Mouse (Mus musculus): ENCODE results near the gene Lrrc4c.

The Lrrc4c gene

DNA sequence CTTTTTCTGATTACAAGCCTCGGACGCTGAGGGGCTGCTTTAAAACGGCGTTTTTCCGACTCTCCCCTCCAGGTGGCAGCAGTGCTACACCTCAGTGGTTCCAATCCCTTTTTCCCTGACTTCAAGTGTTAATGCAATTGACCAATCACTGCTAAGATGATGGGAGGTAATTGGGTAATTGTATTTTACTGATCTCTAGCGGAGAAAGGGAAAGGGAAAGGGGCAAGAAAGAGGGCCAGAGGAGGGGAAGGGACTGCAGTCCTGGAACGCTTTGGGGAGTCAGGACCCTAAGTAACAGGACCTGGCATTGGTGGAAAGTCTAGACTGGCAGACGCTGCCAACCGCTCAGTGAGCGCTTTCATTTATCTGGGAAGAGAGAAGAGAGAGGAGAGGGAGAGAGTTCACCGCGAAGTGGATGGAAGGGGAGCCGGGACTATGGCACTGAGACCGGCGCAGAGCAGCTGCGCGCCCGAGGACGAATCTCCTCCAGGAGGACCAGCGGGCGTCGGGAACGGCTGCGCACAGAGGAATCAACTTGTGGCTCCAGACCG is 1148.3 kb downstream of the Lrrc4c start:
- peak; percentile 40 for DNase-seq (ENCODE audit: extremely low read depth, insufficient read length, low spot score)

DNA sequence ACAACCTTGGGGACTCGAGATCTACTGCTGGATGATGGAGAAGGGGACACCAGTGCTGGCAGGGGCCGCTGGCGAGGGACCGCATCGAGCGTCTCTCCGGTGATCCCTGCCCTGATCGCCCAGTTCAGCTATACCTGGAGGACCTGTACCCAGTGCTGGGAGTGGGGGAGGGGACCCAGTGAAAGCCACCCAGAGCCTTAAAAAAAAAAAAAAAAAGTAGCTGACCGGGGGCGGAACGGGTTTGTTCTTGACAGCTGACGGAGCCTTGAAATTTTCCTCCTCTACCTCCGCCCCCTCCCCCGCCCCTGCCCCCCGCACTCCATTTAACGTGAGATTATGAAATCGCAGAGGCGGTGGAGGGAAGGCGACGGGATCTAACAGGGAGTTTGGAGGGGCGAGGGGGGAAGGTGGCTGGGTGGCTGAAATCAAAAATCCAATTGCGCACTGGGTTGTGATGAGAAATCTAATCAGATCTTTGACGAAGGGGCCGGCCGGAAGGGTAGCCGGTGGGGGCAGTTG is 1149.1 kb downstream of the Lrrc4c start:
- DNase-seq (ENCODE audit: extremely low read depth, insufficient read length, low spot score) = no peak

DNA sequence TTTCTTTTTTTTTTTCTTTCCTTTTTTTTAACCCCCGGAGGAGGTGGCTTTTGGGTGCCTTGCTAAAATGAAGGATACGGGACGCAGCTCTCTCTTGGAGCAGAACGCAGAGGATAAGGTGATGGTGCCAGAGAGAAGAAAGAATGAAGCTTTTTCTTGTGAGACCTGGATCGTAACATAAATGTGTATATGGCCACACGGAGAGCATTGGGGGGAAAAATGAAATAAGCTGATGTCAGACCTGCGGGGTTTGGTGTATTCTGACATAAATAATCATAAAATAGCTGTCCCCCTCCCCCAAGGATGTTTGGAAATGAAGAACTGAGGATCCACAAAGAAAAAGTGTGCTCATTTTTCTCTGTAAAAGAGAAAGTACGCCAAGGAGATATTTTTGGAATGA is 1149.7 kb downstream of the Lrrc4c start:
- DNase-seq (ENCODE audit: extremely low read depth, insufficient read length, low spot score) = no peak

DNA sequence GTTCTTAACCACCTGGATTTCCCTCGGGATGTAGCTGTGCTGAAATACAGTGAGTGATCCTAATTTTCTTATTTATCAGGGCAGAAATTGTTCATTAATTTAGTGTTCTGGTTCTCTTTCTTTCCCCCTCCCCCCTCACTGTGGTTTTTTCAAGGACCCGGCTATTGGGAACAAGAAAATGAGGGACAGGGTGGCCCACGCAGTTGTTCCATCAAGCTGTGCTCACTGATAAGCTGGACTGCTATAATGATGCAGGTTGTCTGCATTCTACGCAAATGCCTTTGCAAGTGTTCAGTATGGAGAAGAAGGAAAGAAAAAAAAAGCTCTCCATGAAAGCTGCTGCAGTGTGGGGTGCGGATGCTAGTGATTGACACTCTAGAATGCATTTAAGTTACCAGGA is 1150.4 kb downstream of the Lrrc4c start:
- no peak for DNase-seq (ENCODE audit: extremely low read depth, insufficient read length, low spot score)

DNA sequence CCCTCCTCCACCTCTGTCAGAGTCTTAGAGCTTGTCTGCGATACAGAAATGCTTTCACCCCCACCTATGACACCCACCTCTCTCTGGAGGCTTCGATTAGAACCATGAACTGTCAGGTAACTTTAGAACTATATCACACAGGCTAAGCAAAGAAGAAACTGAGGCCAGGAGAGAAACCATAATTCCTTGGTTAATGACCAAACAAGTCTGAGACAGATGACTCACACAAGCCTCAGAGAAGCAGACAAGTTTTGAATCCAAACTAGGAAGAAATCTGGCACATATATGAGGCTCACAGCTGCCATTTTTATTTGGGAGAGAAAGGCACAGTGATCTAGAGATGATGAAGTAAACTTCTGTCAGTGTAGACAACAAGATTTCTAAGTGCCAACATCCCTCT is 1151.4 kb downstream of the Lrrc4c start:
- no peak for DNase-seq (ENCODE audit: extremely low read depth, insufficient read length, low spot score)

DNA sequence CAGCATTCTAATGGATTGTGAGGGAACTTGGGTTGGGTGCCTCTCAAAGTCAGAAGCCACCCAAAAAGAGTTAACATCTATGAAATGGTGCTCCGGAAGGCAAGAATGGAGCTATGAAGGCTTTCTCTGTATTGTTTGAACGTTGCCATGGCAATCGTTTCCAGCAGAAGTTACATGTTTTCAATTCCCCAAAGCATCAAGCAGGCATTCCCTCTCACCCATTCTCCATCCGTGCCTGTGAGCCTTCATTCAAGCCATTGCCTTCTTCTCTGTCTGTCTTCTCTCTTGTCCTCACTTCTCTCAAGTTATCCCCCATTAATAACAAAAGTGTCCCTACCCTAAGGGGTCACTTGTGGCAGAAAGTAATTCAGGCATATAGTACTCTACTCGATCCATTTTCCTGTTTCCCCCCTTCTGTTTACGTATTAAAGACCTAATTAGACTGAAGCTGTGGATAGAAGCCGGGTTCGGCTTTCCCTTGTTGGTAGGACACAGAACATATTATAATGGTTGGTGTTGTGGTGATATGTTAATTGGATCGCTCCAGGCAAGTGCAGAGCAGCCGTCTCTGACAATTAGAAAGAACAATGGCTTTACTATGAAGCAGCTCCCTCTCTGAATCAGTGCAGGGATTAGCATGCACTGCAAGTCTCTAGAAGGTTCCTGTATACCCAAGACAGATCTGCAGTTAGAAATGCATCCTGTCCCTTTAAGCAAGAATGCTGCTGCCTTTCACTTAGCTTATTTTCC is 1160.4 kb downstream of the Lrrc4c start:
- no peak for DNase-seq (ENCODE audit: extremely low read depth, insufficient read length, low spot score)

DNA sequence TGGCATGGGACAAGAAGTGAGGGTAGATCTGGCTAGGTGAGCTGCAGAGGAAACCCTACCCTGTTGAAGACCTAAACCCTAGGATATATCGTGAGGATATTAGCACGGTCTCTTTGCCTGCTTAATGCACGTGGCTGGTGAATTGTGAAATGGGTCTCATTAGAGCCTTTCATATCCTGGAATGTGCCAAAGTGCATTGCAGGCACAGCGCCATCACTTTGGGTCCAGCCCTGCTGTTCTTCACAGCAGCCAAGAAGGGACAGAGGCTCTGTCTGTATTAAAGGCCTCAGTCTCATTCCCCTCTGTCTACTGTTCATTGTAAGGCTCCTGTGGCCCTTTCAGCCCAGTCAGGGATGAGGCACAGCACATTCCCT is 1160.9 kb downstream of the Lrrc4c start:
- DNase-seq (ENCODE audit: extremely low read depth, insufficient read length, low spot score) = no peak

DNA sequence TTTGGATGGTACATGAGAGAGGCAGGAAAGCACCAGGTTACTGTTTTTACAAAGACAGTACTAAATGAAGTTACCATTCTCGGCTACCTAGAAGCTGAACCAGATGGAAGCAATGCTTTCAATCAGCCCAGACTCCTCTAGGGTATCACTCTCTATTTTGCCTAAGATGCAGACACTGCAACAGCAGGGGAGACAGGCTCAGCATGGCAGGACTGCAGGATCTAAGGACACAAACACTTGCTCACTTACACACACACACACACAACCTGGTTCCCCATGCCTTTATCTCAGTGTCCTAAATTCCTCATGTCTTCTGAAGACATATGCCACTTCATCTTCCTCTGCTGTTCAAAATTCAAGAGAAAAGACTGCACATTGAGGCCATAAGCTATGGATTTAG is 1167.0 kb downstream of the Lrrc4c start:
- no peak for DNase-seq (ENCODE audit: extremely low read depth, insufficient read length, low spot score)

DNA sequence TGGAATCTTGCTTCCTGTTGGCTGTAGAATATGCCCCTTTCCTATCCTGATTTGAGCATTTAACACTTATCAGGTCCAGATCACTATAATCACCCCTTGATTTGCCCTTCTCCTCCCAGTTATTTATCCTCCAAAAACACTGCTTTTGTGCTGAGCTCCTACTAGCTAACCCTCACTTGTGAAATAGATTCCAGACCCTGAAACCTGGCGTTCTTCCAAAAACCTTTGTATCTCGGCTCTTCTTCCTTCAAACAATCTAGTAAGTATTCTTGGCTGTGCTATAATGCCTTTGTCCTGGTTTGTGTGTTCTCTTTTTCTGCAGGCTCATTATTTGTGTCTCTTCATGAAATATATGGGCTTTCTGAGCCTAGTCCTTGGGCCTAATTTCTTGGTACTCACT is 1167.6 kb downstream of the Lrrc4c start:
- DNase-seq (ENCODE audit: extremely low read depth, insufficient read length, low spot score) = no peak

DNA sequence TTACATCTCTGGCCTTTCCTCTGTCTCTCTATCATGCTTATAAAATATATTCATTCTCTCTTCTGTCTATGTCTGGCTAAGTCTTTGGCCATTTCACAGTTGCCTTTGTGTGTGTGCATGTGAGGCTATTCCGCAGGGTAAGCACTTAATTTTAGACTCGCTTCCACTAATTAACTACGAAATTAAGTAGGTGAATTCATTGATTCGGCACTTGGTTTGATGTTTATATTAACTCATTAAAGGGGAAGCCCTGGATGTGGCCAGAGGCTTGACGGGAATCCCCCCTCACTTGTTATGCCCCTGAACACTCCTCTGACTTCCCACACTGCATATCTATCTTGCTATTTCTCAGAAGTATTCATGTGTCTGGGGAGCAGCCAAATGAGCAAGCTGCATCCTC is 1169.6 kb downstream of the Lrrc4c start:
- no peak for DNase-seq (ENCODE audit: extremely low read depth, insufficient read length, low spot score)

DNA sequence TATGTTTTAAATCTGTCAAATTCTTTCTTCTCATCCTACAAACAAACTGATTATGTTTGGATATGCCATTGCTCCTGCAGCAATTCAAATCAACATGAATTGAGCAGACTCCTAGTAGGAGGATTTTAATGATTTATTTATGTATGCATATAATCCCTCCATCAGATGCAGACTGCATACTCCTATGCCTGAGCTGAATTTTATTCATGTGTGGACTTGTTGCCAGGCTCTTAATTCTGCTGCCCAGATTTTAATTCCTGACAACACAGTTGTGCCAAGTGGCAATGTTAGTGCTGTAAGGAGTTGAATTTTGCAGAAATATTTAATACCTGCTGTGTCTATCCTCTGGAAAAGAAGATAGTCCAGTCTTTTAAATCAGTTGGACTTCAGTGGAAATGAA is 1179.1 kb downstream of the Lrrc4c start:
- DNase-seq (ENCODE audit: extremely low read depth, insufficient read length, low spot score) = no peak

DNA sequence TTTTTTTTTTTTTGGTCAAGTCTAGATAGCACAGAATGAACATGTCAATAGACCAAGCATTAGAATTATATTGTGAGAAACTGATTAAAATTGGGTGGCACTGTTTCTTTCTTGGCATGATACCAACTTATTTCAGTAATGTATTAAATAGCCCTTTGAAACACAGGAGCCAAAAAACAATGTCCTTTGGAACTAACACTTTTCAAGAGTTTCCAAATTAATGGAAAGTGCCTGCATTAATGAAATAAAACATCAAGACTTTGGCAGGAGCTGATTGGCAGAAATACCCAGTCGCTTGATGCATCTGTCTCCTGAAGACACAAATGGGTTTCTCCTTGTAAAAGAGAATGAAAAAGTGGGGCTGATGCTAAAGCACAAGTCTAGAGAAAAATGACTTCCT is 1184.5 kb downstream of the Lrrc4c start:
- DNase-seq (ENCODE audit: extremely low read depth, insufficient read length, low spot score) = no peak

DNA sequence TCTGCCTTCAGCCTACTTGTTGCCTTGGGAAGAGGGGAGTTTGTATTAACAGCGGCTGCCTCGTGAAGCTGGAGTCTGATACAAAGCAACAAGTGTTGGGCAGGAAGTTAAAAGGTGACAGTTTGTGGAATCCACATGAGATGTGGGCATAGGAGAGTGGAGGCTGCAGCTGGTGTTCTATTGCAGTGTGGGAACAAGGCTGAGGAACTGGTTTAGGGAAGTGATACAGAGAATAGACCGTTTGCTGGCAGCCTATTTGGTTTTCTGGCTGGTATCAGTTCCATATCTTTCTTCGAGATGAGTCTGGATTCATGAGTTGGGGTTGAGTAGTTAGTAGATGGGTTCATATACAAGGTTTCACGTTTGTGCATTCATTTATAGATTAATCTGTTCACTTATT is 1186.9 kb downstream of the Lrrc4c start:
- DNase-seq (ENCODE audit: extremely low read depth, insufficient read length, low spot score) = no peak

DNA sequence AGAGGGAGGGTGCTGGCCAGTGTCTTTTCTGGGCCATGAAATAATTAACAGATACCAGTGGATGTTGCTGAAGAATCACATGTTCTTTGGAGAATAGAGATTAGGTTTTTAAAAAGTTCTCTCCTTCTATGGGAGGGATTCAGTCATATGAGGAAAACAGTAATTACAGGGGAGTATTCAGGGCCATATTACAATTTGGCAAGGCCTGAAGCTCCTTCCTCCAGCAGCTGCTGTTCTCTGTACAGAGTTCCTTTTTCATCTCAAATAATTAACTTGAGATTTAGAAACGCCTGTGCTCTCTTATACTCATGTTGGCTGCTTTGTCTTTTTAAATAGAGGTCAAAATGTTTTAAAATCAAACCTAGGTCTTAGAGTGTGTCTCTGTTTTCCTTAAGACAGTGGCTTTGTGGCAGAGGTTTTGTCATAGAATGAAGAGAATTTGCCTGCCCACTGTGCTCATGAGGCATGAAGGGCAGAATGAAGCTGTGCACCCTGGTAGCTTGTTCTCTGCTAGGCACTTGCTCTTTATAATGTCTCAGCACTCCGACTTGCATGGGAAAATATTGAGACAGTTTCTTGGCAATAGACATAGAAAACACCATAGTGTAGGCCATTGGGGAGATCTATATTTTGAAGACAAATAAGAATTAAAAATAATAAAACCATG is 1206.4 kb downstream of the Lrrc4c start:
- DNase-seq (ENCODE audit: extremely low read depth, insufficient read length, low spot score) = no peak

DNA sequence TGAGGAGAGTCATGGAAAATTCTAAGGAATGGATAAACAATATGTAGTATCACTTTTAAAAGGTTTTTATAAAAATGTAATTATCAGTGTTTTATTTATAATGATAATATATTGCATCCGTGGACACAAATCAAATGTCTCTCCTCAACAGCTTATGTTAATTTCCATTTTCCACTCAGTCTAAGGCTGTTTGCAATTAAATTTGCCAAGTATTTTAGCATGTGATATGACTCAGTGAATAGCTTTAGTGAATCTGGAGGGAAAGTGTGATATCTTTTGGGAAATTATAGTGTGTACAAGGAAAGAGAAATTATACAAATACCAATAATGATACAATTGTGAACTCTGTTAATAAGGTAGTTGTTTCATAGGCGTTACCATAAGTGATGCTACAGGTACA is 1207.1 kb downstream of the Lrrc4c start:
- no peak for DNase-seq (ENCODE audit: extremely low read depth, insufficient read length, low spot score)

DNA sequence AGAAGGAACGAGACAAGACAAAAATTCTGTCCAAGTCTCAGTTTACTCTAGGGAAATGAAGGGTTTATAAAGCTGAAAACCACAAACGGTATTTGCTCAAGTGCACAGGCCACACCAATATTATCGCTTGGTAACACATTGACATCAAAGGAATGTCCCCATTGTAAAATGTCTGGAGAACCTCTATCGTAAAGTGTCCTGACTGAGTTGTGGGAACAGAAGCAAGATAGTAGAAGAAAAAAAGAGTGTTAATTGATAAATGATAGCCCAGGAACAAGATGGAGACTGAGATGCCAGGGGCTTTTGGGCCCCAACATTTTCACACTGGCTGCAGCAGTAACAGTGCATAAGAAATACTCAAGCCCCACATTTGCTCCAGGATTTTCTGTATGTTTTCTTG is 1212.7 kb downstream of the Lrrc4c start:
- no peak for DNase-seq (ENCODE audit: extremely low read depth, insufficient read length, low spot score)

DNA sequence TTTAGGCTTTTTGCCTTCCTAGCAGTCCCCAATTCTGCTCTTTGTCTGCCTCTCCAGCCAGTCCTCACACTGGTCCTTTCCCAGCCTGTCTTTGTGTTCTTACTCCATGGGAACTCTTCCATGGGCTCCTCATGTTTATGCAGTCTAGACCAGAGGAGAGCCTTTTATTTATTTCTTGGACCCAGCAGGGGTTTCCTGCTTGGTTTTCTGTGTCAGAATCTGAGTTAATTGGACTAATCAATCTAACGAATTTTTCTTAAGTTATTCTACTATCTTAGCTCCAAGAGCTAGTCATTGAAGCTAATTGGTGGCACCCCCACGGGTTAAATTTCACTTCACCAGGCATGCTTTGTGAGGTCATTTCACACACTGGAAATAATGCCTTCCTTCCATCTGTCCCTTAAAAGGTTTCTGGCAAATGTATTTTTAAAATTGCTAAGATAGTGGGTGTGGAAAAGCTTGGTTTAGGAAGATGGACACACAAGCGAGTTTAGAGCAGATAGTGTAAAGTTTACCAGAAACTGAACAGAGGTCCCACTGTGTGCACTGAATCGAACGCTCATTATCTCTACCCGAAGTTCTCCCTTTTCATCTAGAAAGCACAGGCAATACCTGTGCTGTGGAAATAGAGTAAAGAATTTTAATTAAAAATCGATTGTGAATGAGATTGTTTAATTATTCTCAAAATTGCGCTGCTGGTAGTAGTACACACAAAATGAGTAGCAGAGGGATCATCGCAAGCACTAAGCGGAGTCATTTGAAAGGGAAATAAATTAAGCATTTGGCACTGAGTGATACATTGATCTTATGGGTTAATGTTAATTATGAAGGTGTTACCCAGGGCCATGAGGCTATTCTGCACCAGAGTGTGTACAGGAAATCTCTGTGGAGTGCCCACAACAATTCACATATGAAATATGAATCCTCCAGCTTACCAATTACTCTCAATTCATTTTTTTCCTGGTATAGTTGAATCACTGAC is 1226.0 kb downstream of the Lrrc4c start:
- DNase-seq (ENCODE audit: extremely low read depth, insufficient read length, low spot score) = no peak

DNA sequence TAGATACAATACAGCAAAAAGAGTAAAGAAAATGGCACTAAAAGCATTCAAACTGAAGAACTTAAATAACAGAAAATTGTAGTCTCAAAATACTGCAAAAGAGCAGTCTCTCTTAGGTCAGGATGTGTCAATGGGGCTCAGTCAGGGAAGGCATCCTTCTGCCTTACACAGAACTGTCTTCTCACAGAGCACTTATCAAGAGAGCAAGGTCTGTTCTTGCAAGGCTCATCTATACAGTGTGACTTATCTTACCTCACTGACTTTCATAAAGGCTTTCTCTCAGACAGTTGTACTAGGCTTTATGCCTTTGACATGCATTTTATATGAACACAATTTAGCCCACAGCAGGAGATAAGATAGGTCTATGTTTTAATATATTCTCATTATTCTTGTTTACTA is 1226.7 kb downstream of the Lrrc4c start:
- no peak for DNase-seq (ENCODE audit: extremely low read depth, insufficient read length, low spot score)

DNA sequence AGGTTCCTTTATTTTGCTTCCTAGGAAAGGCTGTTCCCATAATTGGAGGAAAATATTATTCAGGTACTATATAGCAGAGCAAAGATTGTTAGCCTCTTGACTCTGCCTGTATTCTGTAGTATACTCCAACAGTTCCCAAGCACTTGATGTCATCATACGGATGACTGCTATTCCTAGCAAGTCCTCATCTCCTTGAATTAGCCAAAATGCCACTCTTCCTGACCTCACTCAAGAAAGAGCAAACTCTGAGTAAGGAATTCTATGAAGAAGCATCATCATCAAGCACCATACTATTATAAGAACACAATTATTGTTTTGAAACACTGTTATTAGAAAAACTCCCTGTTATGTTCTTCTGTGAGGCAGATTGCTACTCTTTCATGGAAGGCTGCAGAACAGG is 1228.0 kb downstream of the Lrrc4c start:
- DNase-seq (ENCODE audit: extremely low read depth, insufficient read length, low spot score) = no peak

DNA sequence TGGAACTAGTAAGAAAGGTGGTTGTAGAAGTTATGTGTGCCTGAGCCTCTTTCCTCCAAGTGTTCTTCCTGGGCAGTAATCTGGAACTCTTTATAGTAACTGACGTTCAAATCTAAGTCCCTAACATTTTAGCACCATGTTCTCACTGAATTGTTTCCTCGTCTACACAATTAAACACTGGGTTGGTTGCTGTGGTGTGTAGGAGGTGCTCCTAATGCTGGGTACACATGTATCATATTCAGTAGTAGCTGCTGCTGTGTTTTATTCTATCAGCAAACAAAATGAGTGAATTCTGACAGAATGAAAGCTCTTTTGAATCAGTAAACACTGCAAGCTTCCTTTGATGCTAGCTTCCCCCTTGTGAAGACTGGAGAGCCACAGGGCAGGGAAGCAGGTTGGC is 1246.5 kb downstream of the Lrrc4c start:
- DNase-seq (ENCODE audit: extremely low read depth, insufficient read length, low spot score) = no peak

DNA sequence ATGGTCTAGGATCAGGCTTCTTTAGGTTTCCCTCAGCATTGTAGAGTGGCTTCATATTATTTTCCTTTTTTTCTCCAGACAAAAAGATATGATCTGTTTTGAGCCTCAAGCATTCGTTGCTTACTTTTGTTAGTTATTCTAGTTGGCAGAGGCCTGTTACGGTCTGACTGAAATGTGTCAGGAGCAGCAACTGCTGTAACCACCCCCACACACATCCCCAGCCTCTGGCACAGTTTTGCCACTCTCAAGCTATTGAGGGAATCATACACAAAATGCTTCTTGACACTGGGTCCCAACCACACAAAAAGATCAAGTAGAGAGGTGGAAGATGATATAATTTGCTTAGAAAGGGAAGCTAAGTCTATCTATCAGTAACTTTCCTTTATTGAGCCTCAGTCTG is 1251.0 kb downstream of the Lrrc4c start:
- no peak for DNase-seq (ENCODE audit: extremely low read depth, insufficient read length, low spot score)

Data from 3134 (cell line).